In the genomic region with DNA sequence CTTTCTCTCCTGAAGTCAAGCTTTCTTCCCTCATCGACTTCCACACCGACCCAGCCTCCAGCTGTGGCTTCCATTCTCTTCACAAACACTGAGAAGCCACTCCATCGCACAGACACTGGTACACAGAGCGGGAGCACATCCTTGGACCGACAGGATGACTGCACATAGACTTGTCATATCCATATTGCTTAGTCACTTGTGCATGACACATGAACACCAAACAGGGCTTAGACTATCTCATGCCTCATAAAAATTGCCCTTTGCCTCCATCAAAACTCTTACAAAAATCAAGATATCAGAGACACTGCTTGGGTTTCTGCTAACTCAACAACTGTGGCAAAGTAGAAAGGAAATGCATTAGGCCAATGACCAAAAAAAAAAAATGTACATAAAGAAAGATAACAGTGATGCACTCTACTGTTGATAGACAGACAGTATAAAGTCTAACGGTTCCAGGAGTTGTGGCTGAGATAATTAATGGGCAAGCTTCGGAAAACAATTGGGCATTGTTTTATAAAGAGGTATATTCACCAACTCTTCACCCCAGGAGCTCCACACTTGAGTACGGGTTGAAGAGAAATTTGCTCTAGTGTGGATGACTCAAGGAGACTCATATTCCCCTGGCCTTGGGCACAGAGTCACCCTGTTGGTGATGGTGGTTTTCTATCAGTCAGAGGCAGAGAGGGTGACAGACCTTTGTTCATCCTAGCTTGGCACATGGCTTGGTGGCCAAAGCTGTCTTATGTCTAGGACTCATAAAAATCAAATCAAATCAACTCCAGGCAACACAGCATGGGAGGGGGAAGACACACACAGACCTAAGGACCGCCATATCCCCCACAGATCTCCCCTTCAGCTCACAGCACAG, we compare ENCODE assay signal across 13 mouse cellular contexts.
"Had no signal": no experiment of that assay in that cellular context is flagged by ENCODE, and none has a peak within 500 bp of the region (broad histone marks: within the 10 kb centered on the region; RNA-seq: fewer than 3 reads in every experiment).

No protein-coding gene starts in this region.

- DNase-seq: kidney, postnatal 10 days; kidney, postnatal 4 days; lung, adult 2 months; lung, postnatal 36 days; right cerebral cortex, postnatal 25 days; thymus, postnatal 4 days had no signal

- H3K9me3 ChIP-seq: limb, embryonic 10.5 days; liver, embryonic 15.5 days had no signal

- H3K9ac ChIP-seq: liver, embryonic 15.5 days had no signal

- H3K27ac ChIP-seq: layer of hippocampus, adult 2 months; limb, embryonic 10.5 days; liver, embryonic 15.5 days; stomach, postnatal 0 days had no signal

- H3K27me3 ChIP-seq: liver, embryonic 15.5 days had no signal

- ATAC-seq: lung, postnatal 0 days had no signal

- H3K36me3 ChIP-seq: limb, embryonic 10.5 days; liver, embryonic 15.5 days had no signal

- H3K4me3 ChIP-seq: layer of hippocampus, adult 2 months; limb, embryonic 10.5 days; liver, embryonic 15.5 days had no signal

- H3K4me2 ChIP-seq: liver, embryonic 11.5 days; liver, embryonic 15.5 days; midbrain, embryonic 11.5 days had no signal
